Mouse (Mus musculus) forebrain, embryonic 12.5 days (tissue): ENCODE results near the gene Ceacam19. TPM values are rescaled to one million over a fixed set of nuclear protein-coding genes. Genes with fewer than 3 reads are reported as not detected.

Experiments used
- polyA plus RNA-seq: library from polyadenylated mRNA; unstranded; fragments of >200 nt; fragmentation: Nextera tagmentation; extraction: Ambion mirVana; gene quantifications from 2 replicates; pipeline ENCODE4 v1.2.1, GENCODE M21; 2016

Ceacam19 gene
- polyA plus RNA-seq, 1 experiment from 2014 or later, result not detected

Other genes with a start within 250 kb of the Ceacam19 start
- 85.6 and 87.6 TPM in 2 replicates for gene Clptm1, start 222.9 kb downstream of the Ceacam19 start, polyA plus RNA-seq
- not detected in 2 replicates for gene Apoc2, start 210.0 kb downstream of the Ceacam19 start, polyA plus RNA-seq
- gene Gm44805, start 206.5 kb downstream of the Ceacam19 start, polyA plus RNA-seq, result not detected in 2 replicates
- not detected in 2 replicates for gene Apoc4, start 206.5 kb downstream of the Ceacam19 start, polyA plus RNA-seq
- gene Apoc1, start 195.3 kb downstream of the Ceacam19 start, polyA plus RNA-seq, result 0.73 and 1.2 TPM in 2 replicates
- 115 and 128 TPM in 2 replicates for gene Apoe, start 188.8 kb downstream of the Ceacam19 start, polyA plus RNA-seq
- 136 and 149 TPM in 2 replicates for gene Tomm40, start 172.5 kb downstream of the Ceacam19 start, polyA plus RNA-seq
- gene Nectin2, start 137.5 kb downstream of the Ceacam19 start, polyA plus RNA-seq, result 45.9 and 47.3 TPM in 2 replicates
- gene Bcam, start 116.9 kb downstream of the Ceacam19 start, polyA plus RNA-seq, result 8.9 and 10.9 TPM in 2 replicates
- gene Cblc, start 91.2 kb downstream of the Ceacam19 start, polyA plus RNA-seq, result 0.47 and 0.56 TPM in 2 replicates
- gene Bcl3, start 65.2 kb downstream of the Ceacam19 start, polyA plus RNA-seq, result 0.62 and 0.96 TPM in 2 replicates
- gene Gm19345, start 36.0 kb downstream of the Ceacam19 start, polyA plus RNA-seq, result 0.65 and 1.3 TPM in 2 replicates
- gene Ceacam16, start 26.7 kb downstream of the Ceacam19 start, polyA plus RNA-seq, result not detected in 2 replicates
- 3.2 and 4.3 TPM in 2 replicates for gene Pvr, start 33.2 kb upstream of the Ceacam19 start, polyA plus RNA-seq
- gene Igsf23, start 62.8 kb upstream of the Ceacam19 start, polyA plus RNA-seq, result not detected in 2 replicates
- not detected in 2 replicates for gene Ceacam20, start 77.4 kb upstream of the Ceacam19 start, polyA plus RNA-seq
- not detected in 2 replicates for gene Nlrp9b, start 103.5 kb upstream of the Ceacam19 start, polyA plus RNA-seq
- gene Vmn1r91, start 211.7 kb upstream of the Ceacam19 start, polyA plus RNA-seq, result not detected in 2 replicates
- not detected in 2 replicates for gene Gm16442, start 234.6 kb upstream of the Ceacam19 start, polyA plus RNA-seq